Mouse (Mus musculus) neural tube, embryonic 11.5 days (tissue): ENCODE results near the gene Tbk1. TPM values are rescaled to one million over a fixed set of nuclear protein-coding genes. Genes with fewer than 3 reads are reported as not detected.
A peak's percentile ranks its signal among the peaks of the same experiment; 100 is the strongest.

ENCODE experiments used
- ATAC-seq: fragments of 200-750 bp; cut with Nextera tagmentation; 2 replicates; pipeline ENCODE4 v1.8.0; 2017; ENCODE audit warnings: moderate number of reproducible peaks, mild to moderate bottlenecking, moderate TSS enrichment, moderate library complexity; ENCODE audit not compliant: insufficient read depth, low FRiP score, low TSS enrichment
- DNase-seq: peaks from one replicate; pipeline ENCODE4 v3.0.0-alpha.2; 2015; ENCODE audit warnings: low spot score
- H3K27ac ChIP-seq: fragments of 300-500 bp; sonication (generic); 2 replicates; pipeline ENCODE4 v1.5.1; 2014; ENCODE audit warnings: low read depth, mild to moderate bottlenecking, low read length
- H3K27me3 ChIP-seq: fragments of 300-500 bp; sonication (generic); 2 replicates; pipeline ENCODE4 v1.6.1; 2014; ENCODE audit warnings: mild to moderate bottlenecking, low read length, mixed read lengths; ENCODE audit not compliant: control insufficient read depth, insufficient read depth
- H3K36me3 ChIP-seq: fragments of 300-500 bp; sonication (generic); 2 replicates; pipeline ENCODE4 v1.6.1; 2014; ENCODE audit warnings: mild to moderate bottlenecking, low read length, moderate library complexity, mixed read lengths; ENCODE audit not compliant: control insufficient read depth, insufficient read depth
- H3K4me1 ChIP-seq: fragments of 300-500 bp; sonication (generic); 2 replicates; pipeline ENCODE4 v1.6.1; 2014; ENCODE audit warnings: low read length, mixed read lengths; ENCODE audit not compliant: control insufficient read depth, insufficient read depth
- H3K4me2 ChIP-seq: fragments of 300-500 bp; sonication (generic); 2 replicates; pipeline ENCODE4 v1.6.1; 2014; ENCODE audit warnings: low read depth, mild to moderate bottlenecking, moderate library complexity
- H3K4me3 ChIP-seq: fragments of 300-500 bp; sonication (generic); 2 replicates; pipeline ENCODE4 v1.5.1; 2014; ENCODE audit warnings: low read depth, low read length
- H3K9ac ChIP-seq: fragments of 300-500 bp; sonication (generic); 2 replicates; pipeline ENCODE4 v1.6.1; 2014; ENCODE audit warnings: mild to moderate bottlenecking, low read length
- H3K9me3 ChIP-seq: fragments of 300-500 bp; sonication (generic); 2 replicates; pipeline ENCODE4 v1.6.1; 2016; ENCODE audit warnings: low read length; ENCODE audit not compliant: control insufficient read depth
- WGBS: fragments of 180-500 bp; shearing (Covaris S2); extraction: QIAGEN DNeasy Blood & Tissue Kit; methylation state at CpG from one replicate; pipeline ENCODE4 v1.1.7; 2014; 5-methylcytosine and 5-hydroxymethylcytosine counted together
- polyA plus RNA-seq: library from polyadenylated mRNA; unstranded; fragments of >200 nt; fragmentation: Nextera tagmentation; extraction: Ambion mirVana; gene quantifications from 2 replicates; pipeline ENCODE4 v1.2.1, GENCODE M21; 2014

Gene Tbk1
- polyA plus RNA-seq, 1 experiment from 2014 or later = 32.4 TPM

DNA sequence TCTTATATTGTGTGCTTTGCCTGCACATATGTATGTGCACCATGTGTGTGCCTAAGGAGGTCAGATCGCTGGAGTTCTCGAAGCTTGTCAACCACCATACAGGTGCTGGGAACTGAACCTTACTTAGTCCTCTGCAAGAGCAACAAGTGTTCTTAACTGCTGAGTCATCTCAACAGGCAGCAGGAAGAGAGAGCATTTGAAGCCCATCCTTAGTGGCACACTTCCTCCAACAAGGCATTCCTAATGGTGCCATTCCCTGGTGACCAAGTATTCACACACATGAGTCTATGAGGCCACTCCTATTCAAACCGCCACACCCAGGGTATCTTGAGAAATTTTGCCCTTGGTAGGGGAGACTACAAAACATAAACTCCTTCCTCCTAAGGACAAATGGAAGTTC is 44.4 kb downstream of the Tbk1 start:
- Histone ChIP-seq H3K9me3 (no peaks in the 10 kb centered on the region), H3K27ac (no peak overlapping the region), H3K36me3 (no peaks in the 10 kb centered on the region; the same call in 1 of the 2 replicates), H3K9ac (no peak overlapping the region), H3K4me2 (no peak overlapping the region), H3K4me3 (no peak overlapping the region), H3K4me1 (no peaks in the 10 kb centered on the region), H3K27me3 (no peaks in the 10 kb centered on the region)
- no peak for ATAC-seq
- no peak for DNase-seq
- WGBS = 98% methylated on average over 3 of the region's 3 CpGs

DNA sequence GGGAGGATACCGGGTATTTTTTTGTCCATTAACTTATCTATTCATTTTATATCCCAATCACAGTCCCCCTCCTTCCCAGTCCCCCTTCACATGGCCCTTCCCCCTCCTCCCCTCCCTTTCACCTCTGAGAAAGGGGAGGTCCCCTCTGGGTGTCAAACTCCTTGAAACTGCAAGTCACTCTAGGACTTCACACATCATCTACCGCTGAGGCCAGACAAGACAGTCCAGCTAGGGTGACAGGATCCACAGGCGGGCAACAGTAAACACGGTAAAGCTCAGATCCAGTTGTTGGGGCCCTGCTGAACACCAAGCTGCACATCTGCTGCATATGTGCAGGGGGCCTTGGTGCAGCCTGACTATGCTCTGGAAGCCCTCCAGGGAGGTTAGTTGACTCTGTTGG is 51.6 kb downstream of the Tbk1 start:
- H3K4me2 ChIP-seq = no peak overlapping the region
- H3K4me1 ChIP-seq = peaks cover 3% of the 10 kb centered on the region; the same call in 1 of the 2 replicates
- no peak overlapping the region for H3K9ac ChIP-seq
- ATAC-seq (no peak), DNase-seq (no peak)
- no peaks in the 10 kb centered on the region for H3K36me3 ChIP-seq
- 64% methylated on average over 4 of the region's 4 CpGs for WGBS
- H3K4me3 ChIP-seq = no peak overlapping the region
- H3K27me3 ChIP-seq = no peaks in the 10 kb centered on the region
- no peak overlapping the region for H3K27ac ChIP-seq
- H3K9me3 ChIP-seq = no peaks in the 10 kb centered on the region

DNA sequence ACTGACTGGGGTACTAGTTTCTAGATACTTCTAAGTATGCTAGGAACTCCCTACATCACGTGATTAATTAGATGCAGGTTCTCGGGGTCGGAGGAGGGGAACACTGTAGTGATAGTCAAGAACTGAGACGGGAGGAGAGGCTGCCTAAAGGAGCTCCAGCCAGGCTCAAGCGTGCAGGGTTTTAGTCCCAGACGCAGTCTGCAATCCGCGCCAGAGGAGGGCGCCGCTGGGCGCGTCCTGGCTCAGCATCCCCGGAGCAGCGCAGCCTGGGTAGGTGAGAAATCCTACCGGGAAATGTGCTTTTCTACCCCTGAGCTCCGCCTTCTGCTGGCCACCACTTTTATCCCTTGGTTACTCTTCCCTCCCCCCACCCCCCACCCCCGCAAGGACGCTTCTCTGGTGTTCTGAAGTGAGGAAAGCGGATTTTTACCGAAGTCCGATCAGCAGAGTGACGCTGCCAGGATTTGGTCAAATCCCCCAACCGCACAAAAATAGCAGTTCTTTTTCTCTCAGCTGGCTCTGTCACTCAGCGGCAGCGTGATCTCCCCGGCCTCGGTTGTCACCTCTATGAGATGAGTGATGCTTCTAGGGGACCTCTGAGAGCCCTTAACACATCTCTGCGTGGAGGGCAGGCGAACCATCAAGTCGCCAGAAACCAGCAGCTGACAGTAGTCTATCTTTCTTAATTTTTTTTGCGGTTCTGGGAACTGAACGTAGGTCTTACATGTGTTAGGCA is 53.3 kb downstream of the Tbk1 start:
- WGBS = 12% methylated on average over 32 of the region's 32 CpGs
- DNase-seq (peak; percentile 77), ATAC-seq (peak; percentile 68)
- H3K27ac ChIP-seq = no peak overlapping the region
- no peaks in the 10 kb centered on the region for H3K36me3 ChIP-seq
- no peaks in the 10 kb centered on the region for H3K9me3 ChIP-seq
- H3K27me3 ChIP-seq = no peaks in the 10 kb centered on the region
- peak overlapping the region; percentile 44 for H3K4me2 ChIP-seq
- H3K9ac ChIP-seq = peak overlapping the region; percentile 28; the same call in 1 of the 2 replicates
- H3K4me1 ChIP-seq = peaks cover 3% of the 10 kb centered on the region; the same call in 1 of the 2 replicates
- H3K4me3 ChIP-seq = peak overlapping the region; percentile 18

DNA sequence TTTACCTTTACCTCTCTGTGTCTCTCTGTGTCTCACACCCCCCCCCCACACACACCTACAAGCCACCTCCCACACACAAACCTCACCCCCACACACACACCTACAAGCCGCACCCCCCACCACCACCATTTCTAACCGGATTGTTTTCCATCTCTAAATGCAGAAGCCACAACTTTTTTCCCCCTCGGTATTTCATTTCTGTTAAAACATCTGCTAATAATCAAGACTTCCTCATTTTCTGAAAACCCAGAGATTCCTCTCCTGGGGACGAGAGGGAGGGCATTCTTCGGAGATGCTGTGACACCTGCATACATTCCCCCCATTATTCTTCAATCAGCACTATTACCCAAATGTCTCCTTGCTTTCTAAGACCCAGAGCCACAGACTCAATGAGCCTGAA is 55.0 kb downstream of the Tbk1 start:
- no peaks in the 10 kb centered on the region for H3K36me3 ChIP-seq
- no peaks in the 10 kb centered on the region for H3K27me3 ChIP-seq
- DNase-seq = no peak
- no peak overlapping the region for H3K4me3 ChIP-seq
- H3K4me1 ChIP-seq = peaks cover 3% of the 10 kb centered on the region; the same call in 1 of the 2 replicates
- H3K27ac ChIP-seq = no peak overlapping the region
- ATAC-seq = no peak
- no peak overlapping the region for H3K4me2 ChIP-seq
- H3K9me3 ChIP-seq = no peaks in the 10 kb centered on the region
- WGBS = 66% methylated on average over 5 of the region's 5 CpGs
- H3K9ac ChIP-seq = no peak overlapping the region

DNA sequence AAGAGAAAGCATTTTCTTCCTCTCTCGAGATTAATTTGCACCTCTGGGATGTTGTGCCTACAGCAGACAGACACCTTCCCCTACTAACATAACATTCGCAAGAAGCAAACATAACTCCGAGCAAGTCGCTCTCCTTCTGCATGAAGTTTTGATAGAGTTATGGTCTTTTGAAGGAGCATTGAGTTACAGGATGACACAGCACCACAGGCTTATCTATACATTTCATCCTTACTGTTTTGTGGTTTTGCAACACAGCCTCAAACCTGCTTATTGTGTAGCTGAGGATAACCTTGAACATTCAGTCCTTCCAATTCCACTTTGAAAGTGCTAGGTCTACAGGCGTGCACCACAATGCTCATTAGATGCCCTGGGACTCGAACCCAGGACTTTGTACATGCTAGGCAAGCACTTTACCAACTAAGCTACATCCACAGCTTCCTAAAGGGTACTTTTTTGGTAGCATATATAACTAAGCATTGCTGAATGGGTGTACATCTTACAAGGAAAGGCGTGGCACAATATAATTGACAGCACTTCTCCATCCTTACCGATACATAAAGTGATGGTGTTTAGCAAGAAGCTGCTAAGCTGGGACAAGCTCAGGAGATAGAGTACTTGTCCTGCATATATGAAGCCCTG is 56.1 kb downstream of the Tbk1 start:
- ATAC-seq = no peak
- Histone ChIP-seq H3K27me3 (no peaks in the 10 kb centered on the region), H3K27ac (no peak overlapping the region), H3K4me1 (peaks cover 3% of the 10 kb centered on the region; the same call in 1 of the 2 replicates), H3K9ac (no peak overlapping the region), H3K9me3 (no peaks in the 10 kb centered on the region), H3K36me3 (no peaks in the 10 kb centered on the region), H3K4me3 (no peak overlapping the region), H3K4me2 (no peak overlapping the region)
- DNase-seq = no peak
- WGBS = 94% methylated on average over 8 of the region's 8 CpGs

DNA sequence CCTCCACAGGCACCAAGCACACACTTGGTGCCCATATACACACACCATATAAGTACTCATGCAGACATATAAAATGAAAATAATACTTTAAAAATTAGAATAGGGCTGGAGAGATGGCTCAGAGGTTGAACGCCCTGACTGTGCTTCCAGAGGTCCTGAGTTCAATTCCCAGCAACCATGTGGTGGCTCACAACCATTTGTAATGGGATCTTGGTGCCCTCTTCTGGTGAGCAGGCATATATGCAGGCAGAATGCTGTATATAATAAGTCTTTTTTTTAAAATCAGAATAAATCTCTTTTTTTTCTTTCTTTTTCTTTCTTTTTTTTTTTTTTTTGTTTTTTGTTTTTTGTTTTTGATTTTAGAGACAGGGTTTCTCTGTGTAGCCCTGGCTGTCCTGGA is 57.3 kb downstream of the Tbk1 start:
- DNase-seq = no peak
- Histone ChIP-seq H3K36me3 (no peaks in the 10 kb centered on the region), H3K27me3 (no peaks in the 10 kb centered on the region), H3K9ac (no peak overlapping the region), H3K4me2 (no peak overlapping the region), H3K9me3 (no peaks in the 10 kb centered on the region), H3K4me1 (peaks cover 3% of the 10 kb centered on the region; the same call in 1 of the 2 replicates), H3K4me3 (no peak overlapping the region), H3K27ac (no peak overlapping the region)
- 86% methylated on average over 1 of the region's 1 CpGs for WGBS
- no peak for ATAC-seq

DNA sequence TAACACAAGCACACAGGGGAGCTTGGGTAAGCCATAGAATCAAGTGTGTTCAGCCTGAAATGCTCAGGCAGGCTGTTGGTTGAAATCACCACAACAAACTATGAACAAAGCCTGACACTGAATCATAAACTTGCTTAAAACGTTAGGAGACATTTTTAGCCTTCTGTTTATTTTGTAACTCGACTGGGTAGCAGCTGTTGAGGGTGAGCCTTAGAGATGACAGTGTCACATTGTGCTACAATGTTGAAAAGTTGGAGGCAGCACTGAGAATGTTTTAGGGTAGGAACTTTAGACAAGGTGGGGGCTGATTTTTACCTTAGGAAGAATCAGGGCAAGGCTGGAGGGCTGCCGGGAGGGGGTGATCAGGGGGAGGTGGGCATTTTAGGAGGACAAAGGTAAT is 58.1 kb downstream of the Tbk1 start:
- no peaks in the 10 kb centered on the region for H3K36me3 ChIP-seq
- H3K27ac ChIP-seq = no peak overlapping the region
- ATAC-seq (no peak), DNase-seq (no peak)
- no peaks in the 10 kb centered on the region for H3K27me3 ChIP-seq
- peaks cover 2% of the 10 kb centered on the region; the same call in 1 of the 2 replicates for H3K4me1 ChIP-seq
- no peaks in the 10 kb centered on the region for H3K9me3 ChIP-seq
- WGBS = 78% methylated on average over 3 of the region's 3 CpGs
- no peak overlapping the region for H3K9ac ChIP-seq
- no peak overlapping the region for H3K4me2 ChIP-seq
- H3K4me3 ChIP-seq = no peak overlapping the region

DNA sequence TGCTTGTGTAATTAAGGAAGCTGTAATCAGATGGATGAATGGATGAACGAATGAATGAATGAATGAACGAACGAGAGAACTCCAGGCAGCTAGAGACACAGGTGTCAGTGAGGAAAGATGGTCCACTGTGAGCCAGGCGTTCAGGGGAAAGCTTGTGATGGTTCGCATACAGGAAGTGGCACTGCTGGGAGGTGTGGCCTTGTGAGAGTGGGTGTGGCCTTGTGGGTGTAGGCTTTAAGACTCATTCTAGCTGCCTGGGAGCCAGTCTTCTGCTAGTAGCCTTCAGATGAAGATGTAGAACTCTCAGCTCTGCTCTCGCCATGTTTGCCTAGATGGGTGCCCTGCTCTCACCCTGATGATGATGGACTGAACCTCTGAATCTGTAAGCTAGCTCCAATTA is 59.5 kb downstream of the Tbk1 start:
- H3K27ac ChIP-seq = no peak overlapping the region
- H3K36me3 ChIP-seq = no peaks in the 10 kb centered on the region
- no peak overlapping the region for H3K4me2 ChIP-seq
- no peaks in the 10 kb centered on the region for H3K4me1 ChIP-seq
- ATAC-seq = no peak
- no peaks in the 10 kb centered on the region for H3K27me3 ChIP-seq
- no peak for DNase-seq
- no peak overlapping the region for H3K4me3 ChIP-seq
- no peaks in the 10 kb centered on the region for H3K9me3 ChIP-seq
- H3K9ac ChIP-seq = no peak overlapping the region
- 90% methylated on average over 6 of the region's 6 CpGs for WGBS
